Mouse (Mus musculus) megakaryocyte, embryonic 14.5 days (primary cell): Measurements from ENCODE around the gene Rbfox2. TPM values are rescaled to one million over a fixed set of nuclear protein-coding genes. Genes with fewer than 3 reads are reported as not detected.

Experiments
- H3K27me3 ChIP-seq: replicated peaks from 2 replicates; pipeline ENCODE3; 2012; ENCODE audit warnings: inconsistent platforms
- H3K36me3 ChIP-seq: replicated peaks from 2 replicates; pipeline ENCODE3; 2012; ENCODE audit warnings: low read length, inconsistent platforms, mixed read lengths
- H3K4me1 ChIP-seq: 2 replicates; pipeline ENCODE4 v1.6.1; 2012; ENCODE audit warnings: inconsistent platforms
- H3K4me3 ChIP-seq: replicated peaks from 2 replicates; pipeline ENCODE3; 2012; ENCODE audit warnings: moderate library complexity, mild to moderate bottlenecking, inconsistent platforms
- H3K9me3 ChIP-seq: 2 replicates; pipeline ENCODE4 v1.6.1; 2012; ENCODE audit warnings: inconsistent platforms
- FLI1 ChIP-seq: IDR thresholded peaks from 2 replicates; pipeline ENCODE4 v1.6.1; 2012; ENCODE audit warnings: low read length, inconsistent platforms, mixed read lengths
- GATA1 ChIP-seq: IDR thresholded peaks from 3 replicates; pipeline ENCODE4 v1.6.1; 2012; ENCODE audit warnings: mixed read lengths, low read length, inconsistent platforms, borderline replicate concordance
- polyA plus RNA-seq: library from polyadenylated mRNA; stranded (reverse); fragments of >175 nt; gene quantifications from 2 replicates; pipeline ENCODE4 v1.2.3, GENCODE M21; 2012; ENCODE audit warnings: low replicate concordance; ENCODE audit not compliant: insufficient read depth

Gene Rbfox2
- polyA plus RNA-seq, 1 experiment = 0.76 TPM

DNA sequence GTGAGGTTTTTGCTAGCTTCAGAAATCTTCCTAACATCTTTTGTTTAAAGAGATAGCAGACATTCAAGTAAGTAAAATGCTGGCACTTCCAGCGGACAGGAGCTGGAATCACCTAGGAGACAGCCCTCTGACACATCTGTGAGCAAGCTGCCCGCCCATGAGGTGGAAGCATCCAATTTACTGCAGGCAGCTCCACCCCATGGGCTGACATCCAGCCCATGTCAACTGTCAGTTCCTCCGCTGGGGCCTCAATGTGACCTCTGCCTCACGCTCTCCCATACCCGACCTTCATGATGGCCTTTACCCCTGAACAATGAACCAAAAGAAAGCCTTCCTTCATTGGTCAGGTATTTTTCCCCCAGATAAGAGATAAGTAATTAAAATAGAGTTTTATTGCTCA lies 121.2 kb downstream of the Rbfox2 start:
- Histone ChIP-seq H3K36me3 (no peaks in the 10 kb centered on the region), H3K27me3 (peaks cover 2% of the 10 kb centered on the region), H3K4me1 (no peaks in the 10 kb centered on the region), H3K9me3 (peaks cover 6% of the 10 kb centered on the region; the same call in 1 of the 2 replicates), H3K4me3 (no peak overlapping the region)
- TF ChIP-seq FLI1 = no peak
- TF ChIP-seq GATA1 = no peak

DNA sequence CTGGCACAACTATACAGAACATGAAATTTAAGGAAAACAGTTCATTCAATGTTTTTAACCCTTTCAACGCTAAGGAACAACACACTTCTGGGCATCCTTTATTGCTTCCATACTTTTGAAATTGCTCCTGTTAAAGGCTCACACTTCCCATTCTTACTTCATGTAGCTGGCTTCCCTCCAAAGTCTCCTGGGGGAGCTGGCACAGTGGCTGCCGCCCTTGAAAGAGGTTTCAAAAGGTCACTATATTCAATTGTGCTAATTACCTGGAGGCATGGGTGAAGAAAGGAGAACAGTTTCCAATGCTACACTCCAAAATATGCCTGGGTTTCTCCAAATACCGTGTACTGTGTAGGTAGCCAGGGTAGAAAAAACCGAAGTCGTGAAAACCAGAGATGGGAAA lies 124.0 kb downstream of the Rbfox2 start:
- H3K4me3 ChIP-seq = no peak overlapping the region
- TF ChIP-seq FLI1 (no peak), GATA1 (no peak)
- no peaks in the 10 kb centered on the region for H3K27me3 ChIP-seq
- no peaks in the 10 kb centered on the region for H3K36me3 ChIP-seq
- no peaks in the 10 kb centered on the region for H3K4me1 ChIP-seq
- peaks cover 6% of the 10 kb centered on the region; the same call in 1 of the 2 replicates for H3K9me3 ChIP-seq

DNA sequence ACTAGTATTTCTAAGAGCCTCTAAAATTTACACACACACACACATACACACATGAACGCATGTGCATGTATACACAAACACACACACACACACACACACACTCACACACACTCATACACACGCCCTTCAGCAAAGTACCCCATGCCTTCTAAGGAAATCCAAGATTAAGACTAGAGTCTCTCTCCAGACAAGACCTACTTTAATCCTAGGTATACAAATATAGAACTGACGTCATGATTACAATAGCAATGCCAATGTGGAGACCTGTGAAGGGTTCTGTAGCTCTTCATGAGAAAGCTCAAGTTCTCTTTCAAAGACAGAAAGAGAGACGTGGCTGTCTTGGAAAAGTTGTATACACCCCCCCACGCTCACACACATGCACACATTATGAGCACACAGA lies 132.8 kb downstream of the Rbfox2 start:
- TF ChIP-seq FLI1 = no peak
- no peak for TF ChIP-seq GATA1
- Histone ChIP-seq H3K4me1 (no peaks in the 10 kb centered on the region), H3K4me3 (no peak overlapping the region), H3K27me3 (peaks cover 13% of the 10 kb centered on the region), H3K9me3 (0 out of 2 replicates have a peak, but pooled peaks cover 3% of the 10 kb centered on the region), H3K36me3 (no peaks in the 10 kb centered on the region)

DNA sequence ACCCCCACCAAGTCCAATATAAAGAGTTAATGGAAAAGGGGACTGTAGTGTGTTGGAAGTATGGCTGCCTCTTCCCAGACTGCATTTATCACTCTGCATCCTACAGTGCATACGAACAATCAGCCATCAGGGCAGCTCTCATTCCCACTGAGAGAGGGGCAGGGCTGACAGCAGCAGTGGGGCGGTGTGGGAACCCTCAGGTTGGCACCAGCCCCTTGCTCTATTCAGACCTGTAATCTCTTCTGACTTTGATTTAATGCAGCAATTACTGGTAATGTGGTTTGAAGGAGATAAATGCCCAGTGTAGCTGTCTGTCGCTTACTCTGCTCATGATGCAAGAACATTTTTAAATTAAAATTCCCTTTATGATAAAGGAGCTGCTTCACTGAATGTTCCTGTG lies 134.4 kb downstream of the Rbfox2 start:
- Histone ChIP-seq H3K4me1 (no peaks in the 10 kb centered on the region), H3K4me3 (no peak overlapping the region), H3K36me3 (no peaks in the 10 kb centered on the region), H3K9me3 (0 out of 2 replicates have a peak, but pooled peaks cover 3% of the 10 kb centered on the region), H3K27me3 (peaks cover 13% of the 10 kb centered on the region)
- no peak for TF ChIP-seq FLI1
- TF ChIP-seq GATA1 = no peak

DNA sequence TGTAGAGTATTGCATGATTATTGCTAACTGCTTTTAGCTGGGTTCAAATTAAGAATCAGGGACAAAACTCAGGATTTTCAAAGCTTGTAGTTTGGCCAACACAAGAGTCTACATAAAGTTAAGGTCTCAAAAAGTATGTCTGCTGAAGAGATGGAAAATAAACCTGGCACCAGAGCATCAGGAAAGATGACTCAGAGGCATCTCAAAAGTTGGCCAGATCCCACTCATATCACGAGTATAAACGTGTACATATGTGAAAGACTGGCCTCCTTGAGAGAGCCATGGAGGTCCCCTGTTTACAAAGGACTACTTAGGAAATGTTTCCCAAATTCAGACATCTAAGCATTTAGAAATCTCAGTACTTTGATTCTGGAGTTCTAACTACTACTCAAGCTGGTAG lies 138.0 kb downstream of the Rbfox2 start:
- Histone ChIP-seq H3K4me1 (no peaks in the 10 kb centered on the region), H3K9me3 (0 out of 2 replicates have a peak, but pooled peaks cover 3% of the 10 kb centered on the region), H3K36me3 (no peaks in the 10 kb centered on the region), H3K4me3 (no peak overlapping the region), H3K27me3 (peaks cover 11% of the 10 kb centered on the region)
- TF ChIP-seq FLI1 = no peak
- TF ChIP-seq GATA1 = no peak

DNA sequence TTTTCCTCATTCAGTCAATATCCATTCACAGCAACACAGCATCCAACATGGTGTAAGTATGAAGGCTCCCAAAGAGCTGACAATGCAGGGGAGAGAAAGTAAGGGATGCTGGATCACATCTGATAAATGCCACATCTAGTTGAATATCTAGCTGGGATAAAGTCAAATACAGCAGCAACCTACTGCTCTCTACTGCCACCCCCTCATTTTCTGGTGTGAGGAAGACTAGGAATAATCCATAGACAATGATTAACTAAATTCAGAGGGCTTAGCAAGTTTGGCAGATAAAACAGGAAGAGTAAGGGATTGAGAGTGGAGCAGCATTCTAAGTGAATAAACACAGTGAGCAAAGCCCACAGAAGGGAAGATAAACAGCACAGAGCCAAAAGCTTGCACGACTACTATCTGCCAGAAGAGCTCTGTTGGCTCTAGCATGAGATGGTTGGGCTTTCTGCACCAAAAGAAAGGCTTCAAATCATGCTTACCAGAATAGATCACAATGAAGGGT lies 140.5 kb downstream of the Rbfox2 start:
- no peak overlapping the region for H3K4me3 ChIP-seq
- H3K36me3 ChIP-seq = no peaks in the 10 kb centered on the region
- no peaks in the 10 kb centered on the region for H3K4me1 ChIP-seq
- H3K9me3 ChIP-seq = 0 out of 2 replicates have a peak, but pooled peaks cover 3% of the 10 kb centered on the region
- peaks cover 14% of the 10 kb centered on the region for H3K27me3 ChIP-seq
- no peak for TF ChIP-seq FLI1
- no peak for TF ChIP-seq GATA1

DNA sequence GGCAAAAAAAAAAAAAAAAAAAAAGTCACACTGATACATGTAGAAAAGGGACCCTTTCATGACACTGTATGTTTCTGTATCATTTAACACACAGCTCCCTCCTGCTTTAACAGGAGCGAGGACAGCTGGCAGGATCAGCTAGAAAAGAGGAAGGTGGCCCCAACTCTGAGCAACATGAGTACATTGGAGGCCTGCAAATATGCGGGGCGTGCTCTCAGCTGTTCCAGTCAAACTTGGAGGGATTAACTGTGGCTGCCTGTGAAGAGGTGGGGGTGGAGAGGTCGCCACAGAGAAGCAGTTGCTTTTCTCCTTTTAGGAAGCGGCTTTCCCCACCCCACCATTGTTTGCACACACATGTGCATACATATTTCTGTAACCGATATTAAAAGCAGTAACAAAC lies 143.5 kb downstream of the Rbfox2 start:
- Histone ChIP-seq H3K4me1 (no peaks in the 10 kb centered on the region), H3K36me3 (no peaks in the 10 kb centered on the region)
- TF ChIP-seq FLI1 (no peak), GATA1 (no peak)

DNA sequence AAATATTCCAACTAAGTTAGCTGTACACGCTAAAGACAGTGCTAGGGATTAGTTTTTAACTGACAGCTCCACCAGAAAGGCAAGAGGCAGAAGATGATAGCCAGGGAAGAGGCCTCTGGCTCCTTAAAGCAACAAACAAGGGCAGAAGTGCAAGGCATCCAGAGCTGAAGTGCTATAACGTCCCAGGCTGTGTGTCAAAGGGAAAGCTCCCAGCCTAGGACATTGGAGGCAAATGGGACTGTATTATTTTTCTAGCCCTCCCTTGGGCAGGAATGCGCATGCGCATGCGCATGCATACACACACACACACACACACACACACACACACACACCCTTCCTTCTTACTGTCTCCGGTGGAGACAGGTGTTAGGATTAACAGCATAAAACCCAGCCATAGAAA lies 143.9 kb downstream of the Rbfox2 start:
- peaks cover 14% of the 10 kb centered on the region for H3K27me3 ChIP-seq
- no peak for TF ChIP-seq FLI1
- TF ChIP-seq GATA1 = no peak
- no peak overlapping the region for H3K4me3 ChIP-seq

More for the DNA sequence above, 143.5 kb downstream of the Rbfox2 start:
- Histone ChIP-seq H3K9me3 (no peaks in the 10 kb centered on the region), H3K27me3 (peaks cover 14% of the 10 kb centered on the region), H3K4me3 (no peak overlapping the region)

DNA sequence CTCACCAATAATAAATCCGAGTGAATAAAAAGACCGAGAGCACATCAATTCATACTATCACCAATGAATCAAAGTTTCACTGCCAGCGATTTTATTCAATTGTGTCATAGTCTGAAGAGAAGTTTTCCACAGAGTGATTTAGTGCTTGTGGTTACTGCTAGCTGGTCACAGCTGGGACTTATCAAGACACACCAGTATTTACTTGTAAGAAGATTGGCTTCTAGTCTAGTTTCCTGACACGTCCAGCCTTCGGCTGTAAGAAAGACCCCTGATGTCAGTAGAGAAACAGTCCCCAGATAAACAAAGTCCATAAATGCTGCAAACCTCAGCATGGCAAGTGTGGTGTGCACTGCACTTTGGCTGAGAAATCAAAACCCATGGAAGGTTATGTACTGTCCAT lies 145.4 kb downstream of the Rbfox2 start:
- Histone ChIP-seq H3K36me3 (no peaks in the 10 kb centered on the region), H3K9me3 (no peaks in the 10 kb centered on the region), H3K4me1 (no peaks in the 10 kb centered on the region), H3K27me3 (peaks cover 20% of the 10 kb centered on the region), H3K4me3 (no peak overlapping the region)
- TF ChIP-seq FLI1 (no peak), GATA1 (no peak)

More for the DNA sequence above, 143.9 kb downstream of the Rbfox2 start:
- Histone ChIP-seq H3K36me3 (no peaks in the 10 kb centered on the region), H3K4me1 (no peaks in the 10 kb centered on the region), H3K9me3 (no peaks in the 10 kb centered on the region)

DNA sequence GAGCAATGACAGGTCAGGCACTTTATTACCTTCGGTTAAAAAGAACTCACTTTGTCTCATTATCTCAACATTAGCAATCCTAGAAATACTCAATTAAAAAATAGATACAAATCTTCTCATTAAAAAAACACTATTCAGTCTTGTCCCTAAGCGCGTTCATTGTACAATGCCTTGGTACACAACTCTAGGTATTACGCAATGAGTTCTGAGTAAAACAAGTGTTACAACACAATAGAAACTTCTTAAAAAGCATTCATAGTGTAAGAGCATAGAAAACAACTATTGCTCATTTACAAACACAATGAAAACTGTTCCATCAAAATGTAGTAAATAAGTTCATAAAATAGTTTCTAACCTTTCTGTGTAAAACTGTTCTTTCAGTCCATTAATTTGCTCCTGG lies 146.0 kb downstream of the Rbfox2 start:
- no peak for TF ChIP-seq GATA1
- TF ChIP-seq FLI1 = no peak
- peaks cover 22% of the 10 kb centered on the region for H3K27me3 ChIP-seq
- no peaks in the 10 kb centered on the region for H3K4me1 ChIP-seq
- no peaks in the 10 kb centered on the region for H3K9me3 ChIP-seq
- H3K4me3 ChIP-seq = no peak overlapping the region
- no peaks in the 10 kb centered on the region for H3K36me3 ChIP-seq
